ENCODE assay signal across 8 mouse cellular contexts in the genomic region with DNA sequence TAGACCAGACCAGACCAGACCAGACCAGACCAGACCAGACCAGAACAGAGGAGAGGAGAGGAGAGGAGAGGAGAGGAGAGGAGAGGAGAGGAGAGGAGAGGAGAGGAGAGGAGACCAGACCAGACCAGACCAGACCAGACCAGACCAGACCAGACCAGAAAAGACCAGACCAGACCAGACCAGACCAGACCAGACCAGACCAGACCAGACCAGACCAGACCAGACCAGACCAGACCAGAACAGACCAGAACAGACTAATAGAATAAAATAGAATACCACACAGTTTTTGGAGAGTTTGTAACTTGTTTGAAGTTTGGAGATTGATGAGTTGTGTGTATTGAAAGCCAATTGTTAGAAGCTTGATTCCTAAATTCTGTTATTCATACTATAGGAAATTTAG.
DNase-seq lines count a peak whose midpoint lies in the region.
"Not testable (repeated sequence)": the region's sequence is repeated elsewhere in the genome, so short reads cannot be mapped to it uniquely, and the experiment has no call there.

No protein-coding gene starts in this region.

- intact Hi-C loops in heart, postnatal 10 days (cut with DNase I); left cerebral cortex, postnatal 10 days (cut with DNase I): not testable (repeated sequence)

- DNase-seq in cerebellum, adult 11 months, result peak; percentile 16
- DNase-seq in frontal cortex, postnatal 25 days (ENCODE audit: low spot score in 2 of 2), result peak; percentile 39 to 64
- DNase-seq in heart, postnatal 10 days, result peak; percentile 31 to 39
- DNase-seq in kidney, postnatal 4 days, result peak; percentile 52 to 54
- peak; percentile 32 to 71 for DNase-seq in left cerebral cortex, postnatal 10 days (ENCODE audit: extremely low spot score in 1 of 2, low spot score in 2 of 2)
- DNase-seq in ovary, postnatal 10 days (ENCODE audit: low spot score), result peak; percentile 77
- DNase-seq in testis, postnatal 14 days (ENCODE audit: low spot score), result peak; percentile 74
- DNase-seq in urinary bladder, postnatal 4 days (ENCODE audit: low spot score in 2 of 2), result peak; percentile 78 to 100

Comparison
In these comparisons a context has a peak if more than half of its experiments do, and no peak if none do; other contexts are left out.
1. Peak in every context shown above with its lines: DNase-seq.
2. DNase-seq: peak in every context shown above with its lines; median percentile 89 in urinary bladder, postnatal 4 days; 77 in ovary, postnatal 10 days; 74 in testis, postnatal 14 days; 53 in kidney, postnatal 4 days; 52 in frontal cortex, postnatal 25 days; 52 in left cerebral cortex, postnatal 10 days; 35 in heart, postnatal 10 days; 16 in cerebellum, adult 11 months.